Mouse (Mus musculus) ES-E14 (cell line): Measurements from ENCODE around the gene Macrod1. TPM values are rescaled to one million over a fixed set of nuclear protein-coding genes. Genes with fewer than 3 reads are reported as not detected.

Experiments used
- DNase-seq: peaks from one replicate; pipeline ENCODE4 v3.0.0-alpha.2; 2013; ENCODE audit warnings: low read depth, low spot score
- H3K27ac ChIP-seq: 2 replicates; pipeline ENCODE4 v1.5.1; 2012; ENCODE audit warnings: low read depth, mild to moderate bottlenecking, low read length, moderate library complexity, mixed read lengths; ENCODE audit not compliant: poor library complexity, insufficient read depth, severe bottlenecking
- H3K36me3 ChIP-seq: 2 replicates; pipeline ENCODE4 v1.6.1; 2012; ENCODE audit warnings: mild to moderate bottlenecking, low read length, moderate library complexity, mixed read lengths; ENCODE audit not compliant: control insufficient read depth, poor library complexity, insufficient read depth, severe bottlenecking
- H3K4me1 ChIP-seq, 2 experiments: fragments of 150-350 bp in 1 of 2; sonication (generic) in 1 of 2; 2 replicates each; pipeline ENCODE4 v1.6.1; 2012; ENCODE audit warnings: low read length in 2 of 2, mild to moderate bottlenecking in 1 of 2, mixed read lengths in 1 of 2; ENCODE audit not compliant: control insufficient read depth in 2 of 2, insufficient read depth in 2 of 2, poor library complexity in 1 of 2
- H3K4me3 ChIP-seq, 2 experiments: fragments of 150-350 bp in 1 of 2; sonication (generic) in 1 of 2; 2 replicates each; pipeline ENCODE4 v1.5.1; 2012; ENCODE audit warnings: low read length in 2 of 2, low read depth in 1 of 2, mild to moderate bottlenecking in 1 of 2, mixed read lengths in 1 of 2; ENCODE audit not compliant: insufficient read depth in 1 of 2, poor library complexity in 1 of 2, severe bottlenecking in 1 of 2
- H3K9ac ChIP-seq: 2 replicates; pipeline ENCODE4 v1.6.1; 2012; ENCODE audit warnings: low read depth, mild to moderate bottlenecking, low read length, mixed read lengths; ENCODE audit not compliant: poor library complexity, insufficient read depth, severe bottlenecking
- H3K9me3 ChIP-seq: fragments of 150-350 bp; sonication (generic); 2 replicates; pipeline ENCODE4 v1.6.1; 2012; ENCODE audit warnings: low read depth, mild to moderate bottlenecking, low read length; ENCODE audit not compliant: control insufficient read depth, insufficient read depth
- CHD2 ChIP-seq: IDR thresholded peaks from 2 replicates; pipeline ENCODE4 v1.6.1; 2014; ENCODE audit warnings: mild to moderate bottlenecking, low read depth, low read length, inconsistent platforms
- HCFC1 ChIP-seq: IDR thresholded peaks from 2 replicates; pipeline ENCODE4 v1.6.1; 2012; ENCODE audit warnings: low read length, inconsistent platforms, borderline replicate concordance; ENCODE audit not compliant: insufficient read depth
- MAFK ChIP-seq: IDR thresholded peaks from 2 replicates; pipeline ENCODE4 v1.6.1; 2014; ENCODE audit warnings: mild to moderate bottlenecking, low read depth, low read length, inconsistent platforms; ENCODE audit not compliant: insufficient read depth
- ZC3H11A ChIP-seq: IDR thresholded peaks from 2 replicates; pipeline ENCODE4 v1.6.1; 2012; ENCODE audit warnings: low read depth, mild to moderate bottlenecking, inconsistent platforms, low read length, borderline replicate concordance
- ZNF384 ChIP-seq: IDR thresholded peaks from 2 replicates; pipeline ENCODE4 v1.6.1; 2012; ENCODE audit warnings: low read depth, low read length, inconsistent platforms
- in situ Hi-C, 2 experiments: fragments of 600-800 bp; cut with MboI; formaldehyde crosslinking; loops; one replicate each; pipeline ENCODE4 v1.15.1; 2025; ENCODE audit warnings: low sequenced_read_pairs in 2 of 2, inconsistent platforms in 1 of 2; ENCODE audit not compliant: unreplicated experiment in 2 of 2
- total RNA-seq: library from RNA; depleted of rRNA; stranded (reverse); fragments of 300-350 nt; gene quantifications from 2 replicates; pipeline ENCODE4 v1.2.3, GENCODE M21; 2012

The Macrod1 gene
- total RNA-seq, 1 experiment = 1.4 TPM

GRCm38 (mm10) chr19:7126933-7127332 is 70.3 kb downstream of the Macrod1 start:
- H3K36me3 ChIP-seq = no peaks in the 10 kb centered on the region
- no peak overlapping the region for H3K9ac ChIP-seq
- in situ Hi-C loops = no loop called here
- no peak overlapping the region for H3K4me3 ChIP-seq
- no peak overlapping the region for H3K27ac ChIP-seq
- DNase-seq = no peak
- H3K4me1 ChIP-seq = no peaks in the 10 kb centered on the region
- TF ChIP-seq HCFC1 (no peak), MAFK (no peak), ZNF384 (no peak), CHD2 (no peak), ZC3H11A (no peak)
- H3K9me3 ChIP-seq = no peaks in the 10 kb centered on the region

- H3K9me3 ChIP-seq = no peaks in the 10 kb centered on the region
- H3K36me3 ChIP-seq = no peaks in the 10 kb centered on the region
- H3K27ac ChIP-seq = no peak overlapping the region
- no peak overlapping the region; the same call in 1 of the 2 replicates for H3K9ac ChIP-seq
- TF ChIP-seq ZC3H11A (no peak), CHD2 (no peak), ZNF384 (no peak), HCFC1 (no peak), MAFK (no peak)
- no peak for DNase-seq
- H3K4me1 ChIP-seq = peaks cover 0 to under 1% of the 10 kb centered on the region in 2 experiments; a peak in 1 of 4 replicates
- in situ Hi-C loops = no loop called here
- no peak overlapping the region for H3K4me3 ChIP-seq
Measured at GRCm38 (mm10) chr19:7128551-7129475, 72.2 kb downstream of the Macrod1 start.

- no peak overlapping the region for H3K9ac ChIP-seq
- no peaks in the 10 kb centered on the region for H3K36me3 ChIP-seq
- H3K4me1 ChIP-seq = peaks cover 0 to 12% of the 10 kb centered on the region in 2 experiments; a peak in 3 of 4 replicates
- DNase-seq = no peak
- TF ChIP-seq HCFC1 (no peak), CHD2 (no peak), ZNF384 (no peak), ZC3H11A (no peak), MAFK (no peak)
- H3K4me3 ChIP-seq = no peak overlapping the region
- in situ Hi-C loops = no loop called here
- no peak overlapping the region for H3K27ac ChIP-seq
- no peaks in the 10 kb centered on the region for H3K9me3 ChIP-seq
Measured at GRCm38 (mm10) chr19:7130317-7130716, 73.7 kb downstream of the Macrod1 start.

- Histone ChIP-seq H3K4me1 (peaks cover 0 to 28% of the 10 kb centered on the region in 2 experiments; a peak in 3 of 4 replicates), H3K4me3 (no peak overlapping the region), H3K9ac (no peak overlapping the region), H3K27ac (no peak overlapping the region), H3K9me3 (no peaks in the 10 kb centered on the region), H3K36me3 (no peaks in the 10 kb centered on the region)
- no peak for DNase-seq
- in situ Hi-C loops = no loop called here
- TF ChIP-seq CHD2 (no peak), ZNF384 (no peak), MAFK (no peak), ZC3H11A (no peak), HCFC1 (no peak)
Measured at GRCm38 (mm10) chr19:7133436-7133835, 76.8 kb downstream of the Macrod1 start.
